Mouse (Mus musculus) thymus, adult 18-20 months (tissue): ENCODE data around the gene Rgs14.

Experiments
- DNase-seq, 2 experiments: peaks; one replicate each; pipeline ENCODE4 v3.0.0; 2022; ENCODE audit warnings: mixed read lengths in 2 of 2

Rgs14 gene

GRCm38 (mm10) chr13:55346745-55347144 lies 22.8 kb upstream of the Rgs14 start:
- no peak for DNase-seq

- no peak for DNase-seq
Observed at GRCm38 (mm10) chr13:55361145-55361544, 8.4 kb upstream of the Rgs14 start.

- peak in 1 of 2 experiments; percentile 35 for DNase-seq
Observed at GRCm38 (mm10) chr13:55361974-55362452, 7.5 kb upstream of the Rgs14 start.

- peak; percentile 89 to 92 for DNase-seq
Observed at GRCm38 (mm10) chr13:55362453-55363060, 7.0 kb upstream of the Rgs14 start, which contains the start of gene Lman2. TSS of gene Lman2 (minus strand) at chr13:55362783.

GRCm38 (mm10) chr13:55368401-55368800 lies 1.1 kb upstream of the Rgs14 start:
- DNase-seq, result peak in 1 of 2 experiments; percentile 42

GRCm38 (mm10) chr13:55370234-55370633 lies 702 bp downstream of the Rgs14 start:
- DNase-seq, result no peak

- no peak for DNase-seq
Observed at GRCm38 (mm10) chr13:55371007-55371681, 1.6 kb downstream of the Rgs14 start.

- no peak for DNase-seq
Observed at GRCm38 (mm10) chr13:55371740-55372139, 2.2 kb downstream of the Rgs14 start.

GRCm38 (mm10) chr13:55374206-55374924 lies 4.8 kb downstream of the Rgs14 start:
- DNase-seq, result peak; percentile 70 to 73

- DNase-seq, result no peak
Observed at GRCm38 (mm10) chr13:55375877-55376276, 6.3 kb downstream of the Rgs14 start.

GRCm38 (mm10) chr13:55378907-55379580 lies 9.5 kb downstream of the Rgs14 start:
- no peak for DNase-seq

- DNase-seq, result no peak
Observed at GRCm38 (mm10) chr13:55381790-55382189, 12.3 kb downstream of the Rgs14 start.

- DNase-seq, result no peak
Observed at GRCm38 (mm10) chr13:55390644-55391043, 21.1 kb downstream of the Rgs14 start.

- DNase-seq, result no peak
Observed at GRCm38 (mm10) chr13:55391626-55392029, 22.1 kb downstream of the Rgs14 start.

GRCm38 (mm10) chr13:55392933-55393332 lies 23.4 kb downstream of the Rgs14 start:
- no peak for DNase-seq

- no peak for DNase-seq
Observed at GRCm38 (mm10) chr13:55398088-55398487, 28.6 kb downstream of the Rgs14 start, which contains the start of gene Slc34a1. TSS of gene Slc34a1 (plus strand) at chr13:55398187.

GRCm38 (mm10) chr13:55399300-55400038 lies 29.9 kb downstream of the Rgs14 start:
- no peak for DNase-seq

- no peak for DNase-seq
Observed at GRCm38 (mm10) chr13:55400039-55400346, 30.5 kb downstream of the Rgs14 start.

- DNase-seq, result no peak
Observed at GRCm38 (mm10) chr13:55403266-55403665, 33.7 kb downstream of the Rgs14 start.

GRCm38 (mm10) chr13:55403935-55404852 lies 34.7 kb downstream of the Rgs14 start:
- no peak for DNase-seq
